Mouse (Mus musculus) erythroblast, adult 5-6 weeks (primary cell): ENCODE measurements around the gene Gipr. TPM values are rescaled to one million over a fixed set of nuclear protein-coding genes. Genes with fewer than 3 reads are reported as not detected.

ENCODE experiments used
- ATAC-seq: replicated peaks from 2 replicates; pipeline ENCODE4 v1.8.0; 2016; ENCODE audit warnings: moderate number of reproducible peaks, mild to moderate bottlenecking, moderate TSS enrichment, inconsistent platforms; ENCODE audit not compliant: poor library complexity, low FRiP score, severe bottlenecking
- total RNA-seq, 2 experiments: library from RNA; stranded (forward) in 1 of 2; stranded (reverse) in 1 of 2; fragments of 150-400 nt in 1 of 2; fragments of 200-764, 138-1000 nt in 1 of 2; gene quantifications; 2 replicates each; pipeline versions ENCODE4 v1.2.3 to v1.2.4; 2015 to 2017; ENCODE audit warnings: low replicate concordance in 2 of 2

Gipr gene
- total RNA-seq, 2 experiments from 2014 or later = not detected

DNA sequence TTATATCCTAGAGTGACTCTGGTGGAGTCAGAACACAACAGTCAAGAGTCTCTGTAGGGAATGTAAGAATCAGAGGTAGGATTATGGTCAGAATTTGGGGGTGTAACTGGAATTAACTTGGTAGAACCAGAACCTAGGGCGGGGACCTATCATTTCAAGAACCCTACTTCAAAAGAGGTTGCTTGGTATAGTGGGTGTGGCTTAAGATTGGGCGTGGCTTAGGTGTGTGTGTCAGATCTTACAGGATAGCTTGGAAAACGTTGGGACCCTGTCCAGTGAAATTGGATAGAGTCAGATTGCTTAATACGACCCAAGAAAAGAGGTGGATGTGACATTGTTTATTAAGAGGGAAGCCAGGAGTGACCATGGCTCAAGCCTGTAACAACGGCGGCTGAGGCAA, 14.0 kb upstream of the Gipr start:
- ATAC-seq = no peak

DNA sequence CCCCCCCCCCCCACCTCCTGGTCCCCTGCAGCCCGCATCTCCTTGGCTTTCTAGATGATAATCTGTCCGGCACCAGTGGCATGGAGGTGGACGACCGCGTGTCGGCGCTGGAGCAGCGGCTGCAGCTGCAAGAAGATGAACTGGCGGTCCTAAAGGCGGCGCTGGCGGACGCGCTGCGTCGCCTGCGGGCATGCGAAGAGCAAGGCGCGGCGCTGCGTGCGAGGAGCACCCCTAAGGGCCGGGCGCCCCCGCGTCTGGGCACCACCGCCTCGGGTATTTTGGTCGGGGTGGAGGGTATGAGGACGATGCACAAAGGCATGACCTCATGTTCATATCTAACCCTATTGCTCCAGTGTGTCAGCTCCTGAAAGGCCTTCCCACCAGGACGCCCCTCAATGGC, 13.2 kb upstream of the Gipr start:
- ATAC-seq = no peak

DNA sequence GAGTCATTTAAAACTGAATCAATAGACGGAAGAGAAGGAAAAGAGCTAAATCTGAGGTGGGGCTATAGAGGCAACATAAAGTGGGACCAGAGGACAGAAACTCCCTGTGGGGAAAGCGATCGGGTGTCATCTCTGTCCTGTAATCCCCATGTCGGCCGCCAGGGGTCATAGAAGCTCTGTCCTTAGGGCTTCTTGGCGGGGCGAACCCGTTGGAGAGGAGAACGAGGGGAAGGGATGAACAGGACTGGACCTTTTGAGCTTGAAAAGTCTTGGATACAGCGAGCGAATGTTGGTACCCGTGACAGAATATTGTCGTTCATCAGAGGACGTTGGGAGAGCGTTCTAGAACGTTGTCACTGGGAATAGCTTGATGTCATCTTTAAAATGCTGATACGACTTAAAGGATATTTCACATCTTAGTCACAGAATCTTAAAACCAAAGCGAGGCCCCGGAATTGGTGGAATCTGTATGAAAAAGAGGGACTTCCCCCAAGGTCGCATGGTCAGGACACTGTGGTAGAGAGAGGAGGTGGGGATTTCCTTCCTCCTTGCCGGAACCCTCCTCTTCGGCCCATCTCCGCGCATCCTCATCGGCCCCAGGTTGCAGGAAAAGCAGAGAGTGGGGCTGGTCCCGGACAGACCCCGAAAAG, 12.6 kb upstream of the Gipr start:
- ATAC-seq = peak; percentile 59

DNA sequence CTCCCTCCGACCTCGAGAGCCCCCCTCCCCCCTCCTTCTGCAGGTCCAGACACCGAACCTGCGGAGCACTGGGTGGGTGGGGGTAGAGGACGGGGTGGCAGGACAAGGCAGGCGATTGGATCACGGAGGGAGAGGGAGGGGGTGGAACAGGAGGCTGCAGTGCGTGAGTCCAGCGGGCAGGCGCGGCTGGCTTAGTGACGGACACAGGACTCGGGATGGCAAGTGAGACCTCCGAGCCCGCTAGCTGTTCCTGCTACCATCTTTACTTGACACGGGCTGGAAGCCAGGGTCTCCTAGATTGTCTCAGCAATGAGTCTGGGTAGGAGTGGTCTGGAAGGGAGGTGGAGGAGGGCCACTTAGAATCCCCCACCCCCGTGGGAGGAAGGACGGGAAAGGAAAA, 12.1 kb upstream of the Gipr start:
- peak; percentile 37 for ATAC-seq

DNA sequence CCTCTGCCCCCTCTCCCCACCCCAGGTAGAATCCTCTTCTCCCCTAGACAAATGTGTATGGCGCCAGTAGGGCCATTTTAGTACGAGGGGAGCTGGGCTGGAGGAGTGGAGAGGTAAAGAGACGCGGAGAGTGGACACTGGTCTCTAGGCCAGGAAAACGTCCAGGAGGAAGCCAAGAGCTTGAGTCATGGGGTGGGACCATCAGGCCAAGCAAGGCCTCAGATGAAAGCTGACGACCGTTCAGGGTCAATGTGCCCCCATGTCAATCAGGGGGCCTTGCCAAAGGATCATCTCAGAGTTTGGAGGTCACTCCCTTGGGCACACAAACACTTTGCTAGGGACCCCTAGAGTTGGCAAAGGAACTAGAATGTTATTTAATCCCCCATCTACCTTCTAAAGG, 11.3 kb upstream of the Gipr start:
- no peak for ATAC-seq

DNA sequence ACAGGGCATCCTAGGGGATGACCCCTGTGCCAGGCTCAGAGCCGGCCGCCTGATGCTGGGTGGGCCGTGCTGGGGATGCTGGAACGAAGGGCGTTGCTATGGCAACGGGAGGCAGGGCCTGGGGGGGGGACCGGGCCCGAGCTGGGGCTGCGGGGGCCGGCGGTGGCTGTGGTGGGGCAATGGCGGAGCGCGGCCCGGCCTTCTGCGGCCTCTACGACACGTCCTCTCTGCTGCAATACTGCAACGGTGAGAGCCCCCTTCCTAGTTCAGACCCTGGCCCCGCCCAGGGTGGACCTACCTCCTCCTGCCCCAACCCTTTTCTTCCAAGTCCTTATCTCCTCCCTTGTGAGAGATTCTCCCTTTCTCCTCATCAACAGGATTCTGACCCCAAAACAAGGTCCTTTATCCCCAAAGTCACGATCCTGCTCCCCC, 10.6 kb upstream of the Gipr start:
- no peak for ATAC-seq

DNA sequence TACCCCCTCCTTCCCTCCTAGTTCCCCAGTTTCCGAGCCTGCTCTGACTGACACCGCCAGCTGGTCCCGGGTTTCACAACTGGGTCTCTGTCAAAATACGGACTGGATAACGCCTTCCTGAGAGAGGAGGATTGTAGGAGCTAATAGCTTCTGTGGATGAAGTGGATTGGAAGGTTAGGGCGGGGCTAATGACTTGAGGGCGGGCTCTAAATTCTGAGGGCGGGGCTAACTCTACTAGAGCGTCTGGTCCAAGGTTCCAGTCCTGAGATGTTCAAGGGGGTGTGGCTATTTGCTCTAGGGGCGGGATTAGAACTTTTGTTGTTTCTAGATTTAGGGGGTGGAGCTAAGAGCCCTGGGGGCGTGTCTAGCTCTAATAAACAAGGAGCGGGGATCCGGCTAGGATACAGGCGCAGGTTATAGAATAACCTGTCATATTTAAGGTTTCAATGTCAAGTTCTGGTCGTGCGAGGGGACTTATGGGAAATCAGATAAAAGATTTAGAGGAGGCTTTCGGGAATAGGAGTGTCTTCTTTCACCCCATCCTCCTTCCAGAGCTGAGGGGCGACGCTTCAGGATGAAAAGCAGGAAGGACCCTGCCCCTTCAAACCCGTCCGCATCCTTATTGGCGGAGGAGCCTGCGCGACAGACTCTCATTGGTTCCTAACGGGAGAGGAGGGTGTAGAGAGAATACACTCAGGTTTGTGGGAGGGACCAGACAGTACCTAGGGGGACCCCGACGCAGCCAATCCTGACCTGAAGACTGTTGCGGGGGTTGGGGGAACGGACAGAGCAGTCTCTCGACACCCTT, 10.0 kb upstream of the Gipr start, which contains the start of gene Eml2:
Gene Eml2, plus strand, starts transcription at position 714 of the 808 bp plus-strand sequence.
- no peak for ATAC-seq

DNA sequence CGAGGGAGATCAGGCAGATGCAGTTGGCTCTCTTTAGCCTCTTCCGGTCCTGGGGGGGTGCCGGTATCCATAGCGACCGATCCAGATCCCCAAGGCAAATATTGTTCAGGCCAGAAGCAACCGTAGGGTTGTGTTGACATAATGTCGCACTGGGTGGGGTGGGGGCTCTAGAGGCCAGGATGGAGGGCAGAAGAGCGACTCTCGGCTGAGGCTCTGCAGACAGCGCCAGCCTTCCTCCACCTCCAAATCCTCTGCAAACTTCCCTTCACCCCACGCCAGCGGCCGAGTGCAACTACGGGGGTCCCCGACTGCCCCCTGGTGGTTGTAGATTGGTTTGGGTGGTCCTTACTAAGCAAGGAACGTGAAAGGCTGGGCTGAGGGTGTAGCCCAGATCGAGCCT, 6.9 kb upstream of the Gipr start:
- peak; percentile 32; the same call in 1 of the 2 replicates for ATAC-seq

DNA sequence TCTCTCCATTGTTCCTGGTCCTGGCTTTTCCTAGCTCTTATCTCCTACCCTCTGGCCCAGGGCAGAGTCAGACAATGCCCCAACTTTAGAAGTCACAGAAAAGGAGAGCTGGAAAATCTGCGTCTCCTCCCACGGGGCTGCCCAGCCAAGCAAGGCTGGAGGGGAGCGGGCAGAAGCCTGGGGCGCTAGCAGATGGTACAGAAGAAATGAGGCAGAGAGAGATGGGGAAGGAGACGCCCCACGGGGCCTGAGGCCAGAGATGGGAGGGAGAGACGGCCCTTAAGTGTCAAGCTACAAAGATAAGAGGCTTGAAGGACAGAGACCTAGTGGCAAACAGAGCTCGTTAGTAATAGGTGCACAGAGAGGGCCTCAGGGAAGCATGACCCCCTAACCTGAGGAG, 5.9 kb upstream of the Gipr start:
- ATAC-seq = no peak

DNA sequence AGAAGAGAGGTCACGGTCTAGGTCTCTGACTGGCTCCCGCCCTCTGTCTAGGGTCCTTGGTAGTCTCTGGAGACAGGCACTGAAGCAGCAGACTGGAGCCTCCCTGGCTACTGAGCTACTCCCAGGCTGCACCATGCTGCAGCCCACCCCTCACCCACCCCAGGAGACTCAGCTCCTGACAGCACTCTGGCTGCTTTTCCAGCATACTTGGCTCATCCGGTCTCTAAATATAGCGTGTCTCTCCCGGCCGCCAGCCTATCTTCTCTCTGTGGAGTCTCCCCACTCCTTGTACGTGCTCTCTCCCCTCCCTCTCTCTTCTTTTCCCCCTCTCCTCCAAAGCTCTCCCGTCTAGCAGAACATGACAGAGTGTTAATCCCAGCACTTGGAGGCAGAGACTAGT, 4.2 kb upstream of the Gipr start:
- no peak for ATAC-seq

DNA sequence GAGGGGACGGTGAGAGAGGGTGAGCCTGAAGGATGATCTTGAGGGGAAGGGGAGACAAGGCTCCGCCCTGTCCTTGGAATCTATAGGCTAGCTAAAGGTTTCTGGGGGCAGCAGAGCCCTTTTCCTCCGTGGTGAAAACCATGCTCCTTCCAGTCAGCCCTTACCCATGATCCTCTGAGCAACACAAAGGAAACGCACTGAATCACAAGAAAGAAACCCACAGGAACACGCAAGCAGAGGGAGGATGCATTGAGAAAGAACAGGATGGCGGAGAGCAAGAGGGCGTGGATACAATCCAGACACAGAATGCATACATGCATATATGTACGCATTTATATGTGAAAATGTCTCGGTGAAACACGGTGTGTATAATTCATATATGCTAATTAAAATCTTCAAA, 3.6 kb upstream of the Gipr start:
- no peak for ATAC-seq

DNA sequence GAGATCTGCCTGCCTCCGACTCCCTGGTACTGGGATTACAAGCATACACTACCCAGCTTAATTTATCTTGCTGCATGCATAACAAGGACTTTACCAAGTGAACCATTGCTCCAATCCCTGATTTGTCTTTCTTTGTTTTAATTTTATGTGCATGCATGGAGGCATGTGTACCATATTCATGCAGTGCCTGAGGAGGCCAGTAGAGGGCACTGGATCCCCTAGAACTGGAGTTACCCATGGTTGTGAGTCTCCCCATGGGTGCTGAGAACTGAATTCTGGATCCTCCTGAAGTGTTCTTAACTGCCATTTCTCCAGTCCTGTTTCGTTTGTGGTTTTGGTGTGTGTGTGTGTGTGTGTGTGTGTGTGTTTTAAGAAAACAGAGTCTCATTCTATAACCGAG, 1.1 kb upstream of the Gipr start:
- no peak for ATAC-seq

DNA sequence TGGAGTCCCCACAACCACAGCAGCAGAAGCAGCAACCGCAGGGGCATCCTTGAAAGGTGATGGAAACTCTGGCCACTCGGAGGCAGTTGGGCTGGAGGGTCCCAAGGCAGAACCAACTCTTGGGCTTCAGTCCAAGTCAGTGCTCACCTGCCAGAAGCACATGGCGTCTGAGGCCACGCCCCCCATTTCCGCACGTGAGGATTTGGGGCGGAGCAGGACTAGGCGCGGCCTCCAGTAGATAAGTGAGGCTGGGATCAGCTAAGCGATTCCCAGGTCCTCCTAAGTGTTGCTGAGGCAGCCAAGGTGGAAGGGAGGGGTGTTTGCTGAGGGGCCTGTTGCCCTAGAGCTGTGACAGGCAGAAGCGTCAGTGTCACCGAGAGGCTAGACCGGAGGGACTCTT, 949 bp downstream of the Gipr start:
- peak; percentile 48; the same call in 1 of the 2 replicates for ATAC-seq

DNA sequence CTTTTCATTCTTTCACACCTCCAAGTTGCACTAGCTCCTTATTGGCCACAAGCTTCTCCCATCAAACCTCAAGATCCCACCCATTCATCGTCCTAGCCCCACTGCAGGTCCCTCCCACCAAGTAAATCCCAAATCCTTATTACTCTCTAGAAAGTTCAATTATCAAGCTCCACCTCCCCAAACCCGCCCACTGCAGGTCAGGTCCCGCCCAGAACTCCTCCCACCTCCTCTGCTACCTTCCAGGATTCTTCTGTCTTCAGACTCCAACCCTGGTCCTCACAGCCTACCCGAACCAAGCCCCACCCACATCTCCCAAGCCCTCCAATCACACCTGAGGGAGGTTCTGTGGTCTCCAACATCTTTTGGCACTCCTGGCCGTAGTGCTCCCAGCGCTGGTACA, 1.7 kb downstream of the Gipr start:
- ATAC-seq = no peak

DNA sequence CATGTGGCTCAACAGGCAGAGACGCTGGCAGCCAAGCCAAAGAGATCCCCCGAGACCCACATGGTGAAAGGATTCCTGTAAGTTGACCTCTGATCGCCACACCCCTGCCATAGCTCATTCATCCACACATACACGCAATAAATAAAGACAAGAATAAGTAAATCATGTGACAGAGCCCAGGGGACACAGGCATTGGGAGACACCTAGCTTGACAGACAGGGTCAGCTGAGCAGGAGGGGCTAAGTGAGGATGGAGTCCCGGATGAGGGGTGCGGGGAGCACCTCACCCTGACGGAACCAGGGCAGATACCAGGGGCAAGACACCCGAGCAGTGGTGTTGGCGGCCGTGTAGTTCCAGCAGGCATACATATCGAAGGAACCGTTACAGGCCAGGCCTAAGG, 2.2 kb downstream of the Gipr start:
- no peak for ATAC-seq

DNA sequence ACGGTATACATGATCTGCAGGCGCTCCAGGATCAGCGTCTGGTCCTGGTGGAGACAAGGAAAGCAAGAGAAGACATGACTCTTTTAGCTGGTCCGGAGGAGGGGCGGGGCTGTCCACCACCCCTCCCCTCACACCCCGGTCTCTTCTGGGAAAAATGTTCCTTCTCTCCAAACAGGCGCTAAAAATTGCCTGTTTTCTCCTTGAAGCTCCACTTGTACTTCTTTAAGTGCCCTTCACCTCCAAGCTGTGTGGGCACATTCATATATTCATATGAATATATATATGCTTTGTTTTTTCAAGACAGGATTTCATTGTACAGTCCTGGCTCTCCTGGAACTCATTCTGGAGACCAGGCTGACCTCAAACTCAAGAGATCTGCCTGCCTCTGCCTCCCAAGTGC, 3.0 kb downstream of the Gipr start:
- ATAC-seq = no peak

DNA sequence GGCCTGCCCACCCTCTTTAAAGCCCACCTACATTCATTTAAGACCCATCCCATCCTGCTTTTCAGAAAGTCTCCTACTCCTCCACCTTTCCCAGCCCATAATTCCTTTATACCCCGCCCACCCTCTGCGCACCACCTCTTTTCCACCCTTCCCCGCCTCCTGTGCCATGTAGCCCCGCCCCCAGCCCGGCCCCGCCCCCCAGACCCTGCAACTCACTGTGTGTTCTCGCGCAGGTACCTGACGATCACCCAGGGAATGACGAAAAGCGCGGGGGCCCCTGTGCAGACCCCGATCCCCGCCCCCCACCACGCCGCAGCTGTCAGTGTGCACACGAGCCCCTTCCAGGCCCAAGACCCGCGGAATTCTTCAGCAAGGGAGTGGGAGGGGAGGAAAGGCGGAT, 5.8 kb downstream of the Gipr start:
- no peak for ATAC-seq

DNA sequence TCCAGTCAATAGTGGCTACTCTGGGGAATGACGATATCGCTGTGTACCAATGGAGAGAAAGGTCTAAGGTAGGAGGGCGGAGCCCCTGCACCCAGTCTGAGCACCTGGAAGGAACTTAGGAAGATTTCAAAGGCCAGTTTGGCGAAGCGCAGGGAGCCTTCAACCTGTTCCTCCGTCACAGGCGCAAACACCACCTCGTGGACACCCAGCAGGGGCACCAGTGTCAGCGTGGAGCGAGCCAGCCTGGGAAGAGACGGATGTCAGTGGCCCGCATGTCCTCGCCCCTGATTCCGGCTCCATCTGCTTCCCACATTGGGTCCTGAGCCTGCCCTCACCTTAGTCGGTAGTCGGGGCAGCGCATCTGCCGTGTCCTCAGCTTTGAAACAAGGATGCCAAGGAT, 6.5 kb downstream of the Gipr start:
- ATAC-seq = no peak

DNA sequence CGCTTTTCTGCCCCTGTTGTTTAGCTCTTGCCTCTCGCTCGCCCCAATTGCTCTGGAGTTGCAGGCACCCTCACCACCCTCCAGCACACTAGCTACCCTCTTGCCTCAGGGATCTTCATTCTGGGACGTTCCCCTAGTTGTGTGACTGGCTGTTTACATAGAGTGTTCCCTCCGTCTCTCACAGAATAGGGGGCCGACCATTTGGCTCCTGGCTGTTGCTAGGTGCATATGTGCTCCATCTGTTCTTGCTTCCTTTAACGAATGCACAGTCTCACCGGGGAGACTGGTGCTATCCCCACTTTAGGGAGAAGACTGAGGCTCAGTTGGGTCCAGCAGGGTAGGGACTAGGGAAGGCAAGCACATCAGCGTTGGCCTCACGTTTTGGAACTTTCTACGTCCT, 7.3 kb downstream of the Gipr start:
- ATAC-seq = no peak

DNA sequence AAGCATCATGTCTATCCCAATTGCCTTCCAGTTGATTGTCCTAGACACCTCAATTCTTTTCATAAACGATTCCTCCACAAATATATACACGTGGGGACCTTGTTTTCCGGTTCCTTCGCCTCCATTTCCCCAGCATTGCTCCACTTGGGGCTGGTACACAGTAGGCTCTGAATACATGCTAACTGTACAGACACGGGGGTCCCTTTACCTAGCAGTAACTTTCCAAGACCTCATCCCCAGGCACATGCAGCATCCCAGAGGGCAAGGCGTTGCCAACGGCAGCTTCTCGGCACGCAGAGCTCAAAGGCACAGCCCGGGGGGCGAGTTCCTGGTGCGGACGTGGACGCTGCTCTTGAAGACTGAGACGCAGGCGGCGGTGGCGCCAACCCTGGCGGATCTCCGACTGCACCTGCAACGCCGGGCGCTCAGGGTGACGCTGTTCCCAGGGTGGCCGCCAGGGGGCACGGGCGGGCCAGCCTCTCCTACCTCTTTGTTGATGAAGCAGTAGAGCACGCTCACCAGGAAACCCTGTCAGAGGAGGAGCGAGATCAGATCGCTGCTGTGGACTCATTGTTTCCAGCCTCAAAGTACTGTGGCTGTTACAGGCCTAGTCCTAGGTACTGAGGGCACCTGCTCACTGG, 8.6 kb downstream of the Gipr start:
- peak; percentile 88 for ATAC-seq

DNA sequence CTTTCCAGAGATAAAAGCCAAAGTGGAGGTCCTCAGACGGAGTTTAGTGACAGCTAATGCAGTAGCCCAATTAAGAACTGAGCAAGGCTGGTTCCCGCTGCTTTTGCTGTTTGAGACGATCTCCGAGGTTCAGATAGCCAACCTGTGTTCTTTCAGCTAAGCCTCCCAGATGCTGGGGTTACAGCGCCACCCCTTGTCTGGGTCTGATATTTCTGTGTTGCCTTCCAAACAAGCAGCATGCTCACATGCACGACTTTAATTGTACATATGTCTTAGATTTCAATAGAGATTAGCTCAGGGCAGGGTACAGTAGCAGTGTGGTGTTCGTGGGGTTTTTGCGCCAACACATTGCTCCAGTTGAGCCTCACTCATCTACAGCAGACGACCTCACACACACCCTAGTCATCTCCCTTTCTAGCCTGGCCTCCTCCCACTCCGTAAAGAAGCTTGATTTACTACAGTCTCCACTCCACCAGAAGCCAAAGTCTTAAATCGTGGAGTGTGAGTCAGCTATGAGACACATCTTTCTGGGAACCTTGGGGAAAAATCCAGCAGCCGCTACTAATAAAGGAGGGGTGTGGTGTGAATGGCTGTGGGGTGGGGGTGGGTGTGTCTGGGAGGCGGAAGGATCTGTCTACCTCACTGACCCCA, 10.0 kb downstream of the Gipr start:
- no peak for ATAC-seq
